Mouse (Mus musculus) embryonic fibroblast, embryonic 13.5 days (primary cell): ENCODE results near the gene Nptn. TPM values are rescaled to one million over a fixed set of nuclear protein-coding genes. Genes with fewer than 3 reads are reported as not detected.

Source experiments
- H3K27ac ChIP-seq: 2 replicates; pipeline ENCODE4 v1.5.1; 2012; ENCODE audit warnings: low read length, control low read depth, inconsistent platforms; ENCODE audit not compliant: insufficient read depth
- H3K4me1 ChIP-seq: 2 replicates; pipeline ENCODE4 v1.6.1; 2011; ENCODE audit warnings: low read length; ENCODE audit not compliant: control insufficient read depth, insufficient read depth
- H3K4me3 ChIP-seq: 2 replicates; pipeline ENCODE4 v1.5.1; 2011; ENCODE audit warnings: mild to moderate bottlenecking, control low read depth, low read length; ENCODE audit not compliant: insufficient read depth
- CTCF ChIP-seq: IDR thresholded peaks from 2 replicates; pipeline ENCODE4 v1.5.1; 2011; ENCODE audit warnings: mild to moderate bottlenecking, control low read depth, low read length, moderate library complexity, borderline replicate concordance; ENCODE audit not compliant: insufficient read depth
- POLR2A ChIP-seq: IDR thresholded peaks from 2 replicates; pipeline ENCODE4 v1.6.1; 2011; ENCODE audit warnings: low read depth, mild to moderate bottlenecking, control low read depth, low read length, moderate library complexity
- polyA plus RNA-seq: library from polyadenylated mRNA; stranded (reverse); fragments of >200 nt; gene quantifications from 2 replicates; pipeline ENCODE4 v1.2.4, GENCODE M21; 2011; ENCODE audit warnings: low read depth; ENCODE audit not compliant: missing spikeins, insufficient read length

Gene Nptn
- polyA plus RNA-seq, 1 experiment: 514 TPM

DNA sequence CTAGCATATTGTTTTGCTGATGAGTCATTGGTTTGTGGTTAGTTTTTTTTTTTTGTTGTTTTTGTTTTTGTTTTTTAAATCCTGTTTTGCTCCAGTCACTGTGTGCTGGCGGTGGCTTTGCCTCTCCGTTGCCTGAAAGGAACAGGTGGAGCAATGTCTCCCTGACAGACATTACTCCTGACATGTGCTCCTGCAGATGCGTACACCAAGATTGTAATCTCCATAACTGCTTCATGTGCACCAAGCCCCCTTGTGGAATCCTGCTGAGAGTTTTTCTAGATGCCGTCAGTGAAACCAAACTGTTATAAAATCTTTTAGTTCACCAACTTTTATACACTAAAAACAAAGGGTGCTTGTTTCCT lies 67.2 kb downstream of the Nptn start:
- TF ChIP-seq CTCF: no peak

DNA sequence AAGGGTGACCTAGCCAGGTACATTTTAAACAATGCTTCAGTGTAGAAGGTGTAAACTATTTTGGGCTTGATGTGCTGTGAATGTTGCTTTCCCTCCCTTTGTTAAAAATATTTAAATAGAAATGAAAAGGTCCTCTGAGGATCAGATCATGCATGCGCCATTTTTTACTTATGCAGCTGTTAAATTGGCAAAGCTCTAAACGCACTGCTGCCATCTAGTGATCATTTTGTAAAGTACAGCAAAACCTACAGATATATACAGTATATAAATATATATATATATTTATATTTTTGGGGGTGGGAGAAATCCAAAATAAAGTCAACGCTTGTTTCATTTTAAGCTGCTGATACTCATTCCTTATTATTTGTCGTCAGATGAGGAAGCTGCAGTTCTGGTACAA lies 70.0 kb downstream of the Nptn start:
- TF ChIP-seq CTCF: no peak
- TF ChIP-seq POLR2A: no peak
- H3K4me1 ChIP-seq: peaks cover 4% of the 10 kb centered on the region; the same call in 1 of the 2 replicates
- no peak overlapping the region for H3K27ac ChIP-seq
- no peak overlapping the region for H3K4me3 ChIP-seq

More for the DNA sequence above, 67.2 kb downstream of the Nptn start:
- no peak overlapping the region for H3K4me3 ChIP-seq
- no peak overlapping the region for H3K27ac ChIP-seq
- H3K4me1 ChIP-seq: peaks cover 4% of the 10 kb centered on the region; the same call in 1 of the 2 replicates

- TF ChIP-seq CTCF: no peak
- no peak for TF ChIP-seq POLR2A
- Histone ChIP-seq H3K27ac (no peak overlapping the region), H3K4me1 (no peaks in the 10 kb centered on the region), H3K4me3 (no peak overlapping the region)
Measured at GRCm38 (mm10) chr9:58654494-58654893, 72.5 kb downstream of the Nptn start.

DNA sequence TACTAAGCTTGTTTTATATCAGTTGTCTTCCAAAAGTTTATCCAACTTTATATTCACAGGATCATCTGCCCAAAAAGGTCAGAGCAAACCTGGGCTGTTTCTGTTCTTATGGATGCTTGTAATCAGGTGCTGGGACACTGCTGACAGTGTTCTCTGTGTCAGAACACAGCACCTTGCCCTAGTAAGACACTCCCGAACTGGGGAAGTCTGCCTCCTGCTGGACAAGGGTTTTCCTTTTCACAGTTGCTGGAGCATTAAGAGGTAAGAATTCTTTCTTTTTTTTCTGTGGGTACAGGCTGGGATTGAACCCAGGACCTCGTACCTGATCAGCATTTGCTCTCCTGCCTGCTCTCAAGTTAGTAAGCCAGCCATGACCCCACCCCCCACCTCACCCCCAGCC lies 74.4 kb downstream of the Nptn start:
- Histone ChIP-seq H3K4me3 (no peak overlapping the region), H3K27ac (no peak overlapping the region), H3K4me1 (no peaks in the 10 kb centered on the region)
- TF ChIP-seq CTCF: 0 out of 2 replicates have a peak, but pooled peaks have one; percentile 3
- TF ChIP-seq POLR2A: no peak

- Histone ChIP-seq H3K27ac (no peak overlapping the region), H3K4me1 (no peaks in the 10 kb centered on the region), H3K4me3 (no peak overlapping the region)
- TF ChIP-seq POLR2A (no peak), CTCF (no peak)
Measured at GRCm38 (mm10) chr9:58656824-58657223, 74.8 kb downstream of the Nptn start.

- Histone ChIP-seq H3K4me3 (no peak overlapping the region), H3K4me1 (no peaks in the 10 kb centered on the region), H3K27ac (no peak overlapping the region)
- TF ChIP-seq POLR2A (no peak), CTCF (no peak)
Measured at GRCm38 (mm10) chr9:58657735-58658512, 75.9 kb downstream of the Nptn start.

- TF ChIP-seq CTCF (no peak), POLR2A (no peak)
- Histone ChIP-seq H3K27ac (no peak overlapping the region), H3K4me1 (no peaks in the 10 kb centered on the region), H3K4me3 (no peak overlapping the region)
Measured at GRCm38 (mm10) chr9:58658596-58659309, 76.7 kb downstream of the Nptn start.

GRCm38 (mm10) chr9:58659331-58659730 lies 77.3 kb downstream of the Nptn start:
- TF ChIP-seq CTCF (no peak), POLR2A (no peak)
- H3K4me3 ChIP-seq: no peak overlapping the region
- no peaks in the 10 kb centered on the region for H3K4me1 ChIP-seq
- no peak overlapping the region for H3K27ac ChIP-seq

DNA sequence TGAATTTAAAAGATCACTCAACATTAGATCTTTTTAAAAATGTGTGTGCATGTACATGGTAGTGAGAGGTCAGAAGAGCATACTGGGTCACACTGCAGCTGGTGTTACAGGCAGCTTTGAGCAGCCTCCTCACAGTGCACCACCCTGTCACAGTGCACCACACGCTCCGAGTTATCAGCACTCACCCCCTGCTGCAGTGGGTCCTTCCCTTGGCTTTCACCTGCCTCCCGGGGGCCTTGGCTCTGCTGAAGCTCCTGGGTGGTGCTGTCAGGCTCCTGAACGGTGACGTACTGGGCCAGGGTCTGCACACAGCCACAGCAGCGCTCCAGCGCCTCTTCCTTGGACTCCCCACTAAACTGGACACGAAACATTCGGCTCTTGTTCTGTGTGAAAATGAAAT lies 77.9 kb downstream of the Nptn start:
- TF ChIP-seq CTCF (no peak), POLR2A (no peak)
- H3K27ac ChIP-seq: no peak overlapping the region
- no peak overlapping the region for H3K4me3 ChIP-seq
- H3K4me1 ChIP-seq: no peaks in the 10 kb centered on the region

- TF ChIP-seq POLR2A (no peak), CTCF (no peak)
- H3K4me1 ChIP-seq: no peaks in the 10 kb centered on the region
- no peak overlapping the region for H3K27ac ChIP-seq
- no peak overlapping the region for H3K4me3 ChIP-seq
Measured at GRCm38 (mm10) chr9:58660673-58661072, 78.6 kb downstream of the Nptn start.
